Mouse (Mus musculus) megakaryocyte, embryonic 14.5 days (primary cell): ENCODE measurements around the gene Nceh1.

Experiments used
- FLI1 ChIP-seq: IDR thresholded peaks from 2 replicates; pipeline ENCODE4 v1.6.1; 2012; ENCODE audit warnings: low read length, inconsistent platforms, mixed read lengths
- GATA1 ChIP-seq: IDR thresholded peaks from 3 replicates; pipeline ENCODE4 v1.6.1; 2012; ENCODE audit warnings: mixed read lengths, low read length, inconsistent platforms, borderline replicate concordance

GRCm38 (mm10) chr3:27222052-27222451 is 39.3 kb downstream of the Nceh1 start:
- TF ChIP-seq GATA1, result no peak
- TF ChIP-seq FLI1, result no peak
